Mouse (Mus musculus) brain, embryonic 14.5 days (tissue): Measurements from ENCODE around the gene Ssc5d. TPM values are rescaled to one million over a fixed set of nuclear protein-coding genes. Genes with fewer than 3 reads are reported as not detected.
"Not testable (repeated sequence)": the region's sequence is repeated elsewhere in the genome, so short reads cannot be mapped to it uniquely, and the experiment has no call there.

Experiments
- DNase-seq: peaks from one replicate; pipeline ENCODE4 v3.0.0-alpha.2; 2011; ENCODE audit warnings: low read depth
- CTCF ChIP-seq: fragments of 200-500 bp; IDR thresholded peaks from 2 replicates; pipeline ENCODE4 v1.5.1; 2012; ENCODE audit warnings: inconsistent platforms, mild to moderate bottlenecking, moderate library complexity, borderline replicate concordance; ENCODE audit not compliant: insufficient read depth, insufficient read length; ENCODE audit errors: extremely low read depth
- POLR2A ChIP-seq: fragments of 200-500 bp; IDR thresholded peaks from 2 replicates; pipeline ENCODE4 v1.6.1; 2012; ENCODE audit warnings: mild to moderate bottlenecking, inconsistent platforms, borderline replicate concordance; ENCODE audit not compliant: poor library complexity, insufficient read depth, insufficient read length, severe bottlenecking; ENCODE audit errors: extremely low read depth
- polyA plus RNA-seq: library from polyadenylated mRNA; depleted of rRNA; stranded (reverse); fragments of >200 nt; gene quantifications from 2 replicates; pipeline ENCODE4 v1.2.3, GENCODE M21; 2012; rRNA removed

Gene Ssc5d
- polyA plus RNA-seq, result 2.3 and 3.6 TPM in 2 replicates

DNA sequence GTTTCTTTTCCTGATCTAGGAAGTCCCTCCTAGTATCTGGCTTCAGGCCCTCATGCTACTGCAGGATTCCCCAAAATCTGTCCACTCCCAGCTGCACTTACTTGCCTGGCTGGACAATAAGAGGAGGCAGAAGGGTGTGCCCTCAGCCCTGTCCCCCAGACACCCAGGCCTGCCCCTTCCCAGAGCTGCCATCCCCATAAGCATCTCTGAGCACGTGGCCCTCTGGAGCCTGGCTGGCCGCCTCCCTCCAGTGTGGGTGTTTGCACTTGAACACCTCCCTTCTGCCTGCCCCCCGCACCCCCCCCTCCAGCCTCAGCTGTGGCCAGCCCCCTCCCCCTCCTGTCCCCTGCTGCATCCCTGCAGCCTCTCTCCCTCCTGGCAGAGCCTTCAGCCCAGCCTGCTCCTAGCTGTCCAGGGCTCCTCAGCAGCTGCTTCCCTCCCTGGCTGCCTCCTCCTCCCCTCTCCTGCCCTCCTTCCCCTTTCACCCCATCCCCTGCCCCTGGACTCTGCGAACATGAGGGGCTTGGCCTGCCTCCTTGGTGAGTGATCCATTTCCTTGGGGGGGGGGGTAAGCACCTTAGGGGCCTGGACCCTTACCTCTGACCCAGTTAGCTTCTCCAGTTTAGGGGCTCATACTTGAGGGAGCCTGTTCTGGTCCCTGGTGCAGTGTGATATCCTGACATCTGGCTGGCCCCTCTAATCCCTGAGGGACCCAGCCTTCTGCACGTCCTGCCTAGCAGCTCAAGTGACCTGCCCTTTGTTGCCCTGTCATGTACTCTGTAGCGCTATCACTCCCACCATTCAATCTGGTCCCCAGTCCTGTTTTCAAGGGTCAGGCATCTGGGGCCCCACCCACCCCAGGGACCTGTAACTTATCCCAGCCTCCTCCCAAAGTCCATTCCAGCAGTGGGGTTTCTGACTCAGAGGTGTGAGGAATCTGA lies at the start of gene Ssc5d:
Gene Ssc5d (plus strand): TSS at position 345 of the 941 bp plus-strand sequence.
- DNase-seq, result peak; percentile 66
- TF ChIP-seq CTCF (no peak), POLR2A (no peak)

DNA sequence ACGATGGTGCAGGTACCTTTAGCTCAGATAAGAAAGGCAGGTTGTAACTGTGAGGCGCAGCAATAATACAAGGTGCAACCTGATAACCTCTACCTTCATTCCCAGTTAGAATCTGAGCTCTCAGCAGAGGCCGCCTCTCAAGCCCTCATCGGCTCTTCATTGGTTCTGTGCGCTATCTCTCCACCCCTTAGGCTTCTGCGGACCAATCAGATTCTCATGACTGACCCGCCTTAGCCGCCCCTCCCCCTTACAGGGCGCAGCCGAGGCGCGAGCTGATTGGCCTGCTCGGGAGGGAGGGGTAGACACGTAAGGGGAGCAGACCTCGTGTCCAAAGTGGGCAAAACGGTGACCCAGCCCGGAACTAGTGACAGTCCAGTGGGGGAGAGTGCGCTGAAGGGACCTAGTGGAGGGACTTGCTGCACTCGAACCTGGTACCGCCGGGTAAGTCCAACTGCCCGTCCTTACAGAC lies 48.8 kb upstream of the Ssc5d start, which contains the start of gene Isoc2a:
Gene Isoc2a (plus strand): TSS at position 401 of the 469 bp plus-strand sequence.
- TF ChIP-seq CTCF (no peak), POLR2A (no peak)

GRCm38 (mm10) chr7:4877226-4877625 lies 48.4 kb upstream of the Ssc5d start:
- no peak for DNase-seq
- no peak for TF ChIP-seq POLR2A
- no peak for TF ChIP-seq CTCF

More for the DNA sequence above, 48.8 kb upstream of the Ssc5d start, which contains the start of gene Isoc2a:
- DNase-seq, result peak; percentile 98

DNA sequence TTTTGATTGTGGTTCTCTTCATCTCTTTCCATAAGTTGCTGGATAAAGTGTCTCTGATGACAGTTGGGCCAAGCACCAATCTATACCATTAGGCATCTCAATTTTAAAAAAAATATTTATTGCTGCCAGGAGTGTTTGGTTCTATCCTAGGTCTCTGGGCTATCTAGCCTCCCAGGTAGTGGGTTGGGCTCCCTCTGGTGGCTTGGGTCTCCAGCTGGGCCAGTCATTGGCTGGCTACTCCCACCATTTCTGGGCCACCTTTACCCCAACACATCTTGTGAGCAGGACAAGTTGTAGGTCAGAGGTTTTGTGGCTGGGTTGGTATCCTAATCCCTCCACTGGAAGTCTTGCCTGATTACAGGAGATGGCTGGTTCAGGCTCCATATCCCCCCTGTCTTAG lies 47.4 kb upstream of the Ssc5d start:
- no peak for DNase-seq
- TF ChIP-seq CTCF (peak; percentile 15; the same call in 1 of the 2 replicates), POLR2A (no peak)

GRCm38 (mm10) chr7:4879036-4879435 lies 46.5 kb upstream of the Ssc5d start:
- not testable (repeated sequence) for DNase-seq

DNA sequence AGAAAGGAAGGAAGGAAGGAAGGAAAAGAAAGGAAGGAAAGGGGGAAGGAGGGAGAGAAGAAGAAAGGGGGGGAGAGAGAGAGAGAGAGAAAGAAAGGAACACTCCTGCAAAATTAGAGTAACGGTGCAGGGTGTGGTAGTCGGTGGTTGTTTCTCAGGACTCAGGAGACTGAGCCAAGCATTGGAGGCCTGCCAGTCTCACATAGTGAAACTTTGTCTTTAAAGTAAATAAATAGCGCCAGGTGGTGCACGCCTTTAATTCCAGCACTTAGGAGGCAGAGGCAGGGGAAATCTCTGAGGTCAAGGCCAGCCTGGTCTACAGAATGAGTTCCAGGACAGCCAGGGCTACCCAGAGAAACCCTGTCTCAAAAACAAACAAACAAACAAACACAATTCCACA lies 38.9 kb upstream of the Ssc5d start:
- DNase-seq, result no peak
- TF ChIP-seq CTCF, result no peak
- TF ChIP-seq POLR2A, result no peak

DNA sequence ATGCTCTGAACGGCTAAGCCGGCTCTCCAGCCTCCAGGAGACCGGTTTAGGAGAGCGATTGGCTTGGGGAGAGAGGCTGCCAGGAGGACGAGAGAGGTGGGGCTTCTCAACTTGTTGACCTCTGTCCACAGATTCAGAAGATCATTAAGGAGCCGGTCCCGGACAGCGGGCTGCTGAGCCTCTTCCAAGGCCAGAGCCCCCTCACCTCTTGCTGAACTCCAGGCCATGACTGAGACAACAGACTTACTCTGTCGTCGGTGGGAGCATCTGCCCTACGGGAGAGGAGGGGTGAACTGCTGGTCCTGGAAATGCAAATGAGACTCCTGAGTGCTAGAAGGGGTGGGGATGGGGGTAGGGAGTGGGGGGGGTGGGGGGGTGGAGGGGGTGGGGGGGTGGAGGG lies 30.4 kb upstream of the Ssc5d start:
- no peak for DNase-seq
- no peak for TF ChIP-seq POLR2A
- no peak for TF ChIP-seq CTCF

GRCm38 (mm10) chr7:4898851-4899648 lies 26.5 kb upstream of the Ssc5d start:
- no peak for TF ChIP-seq POLR2A
- TF ChIP-seq CTCF, result no peak
- peak; percentile 48 for DNase-seq

DNA sequence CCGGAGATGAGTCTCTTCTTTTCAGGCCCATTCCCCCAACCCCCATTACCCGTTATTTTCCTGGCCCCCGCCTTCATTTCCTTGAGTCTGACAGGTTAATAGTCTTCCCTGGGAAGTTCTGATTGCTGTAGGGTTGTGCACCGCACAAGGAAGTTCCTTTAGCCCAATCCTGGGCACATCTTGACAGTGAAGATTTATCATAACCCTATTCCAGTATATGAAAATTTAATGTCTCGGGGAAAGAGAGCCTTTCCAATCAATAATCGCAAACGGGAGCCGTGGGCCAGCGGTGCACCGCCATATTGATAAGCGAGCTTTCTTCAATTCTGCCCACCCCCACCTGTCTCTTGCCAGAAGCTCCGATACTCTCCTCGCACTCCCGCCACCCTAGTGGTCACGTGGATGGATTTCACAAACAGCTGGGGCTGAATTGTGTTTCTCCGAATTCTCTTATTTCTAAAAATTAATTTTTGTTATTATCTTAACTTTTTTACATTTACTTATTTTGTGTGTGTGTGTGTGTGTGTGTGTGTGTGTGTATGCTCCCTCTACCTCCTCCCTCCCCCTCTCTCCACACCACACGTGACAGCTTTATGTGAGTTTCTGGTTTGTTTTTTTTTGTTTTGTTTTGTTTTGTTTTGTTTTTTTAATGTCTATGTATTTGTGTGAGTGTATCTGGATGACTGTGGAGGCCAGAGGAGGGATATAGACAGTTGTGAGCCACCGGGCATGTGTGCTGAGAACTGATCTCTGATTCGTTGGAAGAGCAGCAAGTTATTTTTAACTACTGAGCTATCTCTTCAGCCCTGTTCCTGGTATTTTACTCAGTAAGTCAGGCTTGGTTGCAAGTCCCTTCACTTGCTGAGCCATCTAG lies 25.7 kb upstream of the Ssc5d start:
- TF ChIP-seq CTCF (peak; percentile 15; the same call in 1 of the 2 replicates), POLR2A (no peak)

GRCm38 (mm10) chr7:4900523-4900851 lies 25.1 kb upstream of the Ssc5d start:
- no peak for TF ChIP-seq POLR2A
- no peak for TF ChIP-seq CTCF
- DNase-seq, result no peak

More for the DNA sequence above, 25.7 kb upstream of the Ssc5d start:
- peak; percentile 65 for DNase-seq

GRCm38 (mm10) chr7:4901171-4901570 lies 24.4 kb upstream of the Ssc5d start:
- TF ChIP-seq POLR2A (no peak), CTCF (peak; percentile 53)
- DNase-seq, result no peak

DNA sequence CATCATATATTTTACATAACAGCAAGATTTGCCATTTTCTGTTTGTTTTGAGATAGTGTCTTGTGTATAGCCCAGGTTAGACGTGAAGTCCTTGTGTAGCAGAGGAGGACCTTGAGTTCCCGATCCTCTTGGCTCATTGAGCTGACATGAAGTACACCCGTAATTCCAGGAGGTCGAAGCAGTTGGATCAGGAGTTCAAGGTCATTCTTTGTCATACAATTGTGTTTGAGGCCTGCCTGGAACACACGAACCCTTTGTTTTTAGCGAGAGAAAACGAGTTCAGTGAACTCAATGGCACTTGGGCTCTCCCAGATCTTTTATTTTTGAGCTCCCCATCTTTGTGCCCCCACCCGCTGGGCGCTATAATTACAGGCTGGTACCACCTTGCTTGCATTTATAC lies 23.2 kb upstream of the Ssc5d start:
- no peak for DNase-seq
- TF ChIP-seq POLR2A (no peak), CTCF (no peak)
